Mouse (Mus musculus) liver, embryonic 15.5 days (tissue): Measurements from ENCODE around the gene Cdcp1. TPM values are rescaled to one million over a fixed set of nuclear protein-coding genes. Genes with fewer than 3 reads are reported as not detected.

Experiments used
- polyA plus RNA-seq: library from polyadenylated mRNA; unstranded; fragments of >200 nt; fragmentation: Nextera tagmentation; extraction: Ambion mirVana; gene quantifications from 2 replicates; pipeline ENCODE4 v1.2.1, GENCODE M21; 2015

Gene Cdcp1
- polyA plus RNA-seq, 1 experiment from 2014 or later: 0.46 TPM

Other genes starting within 250 kb of the Cdcp1 start
- gene Tmem42, start 194.7 kb downstream of the Cdcp1 start, polyA plus RNA-seq: 6.0 TPM in 2 replicates
- 0.12 and 0.21 TPM in 2 replicates for gene Tgm4, start 181.3 kb downstream of the Cdcp1 start, polyA plus RNA-seq
- 30.7 and 31.7 TPM in 2 replicates for gene Zdhhc3, start 102.8 kb downstream of the Cdcp1 start, polyA plus RNA-seq
- gene Exosc7, start 102.8 kb downstream of the Cdcp1 start, polyA plus RNA-seq: 70.3 and 73.1 TPM in 2 replicates
- gene Clec3b, start 65.1 kb downstream of the Cdcp1 start, polyA plus RNA-seq: 0.12 TPM in 1 of 2 replicates, not detected in the other
- 2.0 and 2.1 TPM in 2 replicates for gene Tmem158, start 44.7 kb upstream of the Cdcp1 start, polyA plus RNA-seq
- gene Lars2, start 150.9 kb upstream of the Cdcp1 start, polyA plus RNA-seq: 577 and 617 TPM in 2 replicates